Mouse (Mus musculus) left cerebral cortex, postnatal 4 days (tissue): ENCODE measurements at regions not wholly inside any gene's neighbourhood (a gene's known extent, or its start where the extent isn't known, plus 50 kb on each side); places are given as distances from the start of the nearest gene placed in this dataset.

Source experiments
- DNase-seq: peaks from one replicate; pipeline ENCODE4 v3.0.0-alpha.2; 2022
- intact Hi-C: fragments of 180-260 bp; cut with DNase I; formaldehyde crosslinking; loops from one replicate; pipeline ENCODE4 v1.15.1; 2025

GRCm38 (mm10) chr12:31130434-31130833 lies 56.8 kb downstream of the Fam110c start:
- intact Hi-C loops = no loop called here

GRCm38 (mm10) chr12:31134465-31134992 lies 60.9 kb downstream of the Fam110c start:
- intact Hi-C loops = no loop called here
- no peak for DNase-seq

More at GRCm38 (mm10) chr12:31130434-31130833, 56.8 kb downstream of the Fam110c start:
- DNase-seq = no peak

GRCm38 (mm10) chr12:31136364-31136763 lies 62.7 kb downstream of the Fam110c start:
- DNase-seq = no peak
- intact Hi-C loops = no loop called here

GRCm38 (mm10) chr12:31136911-31137310 lies 63.2 kb downstream of the Fam110c start:
- no peak for DNase-seq
- intact Hi-C loops = no loop called here

- intact Hi-C loops = no loop called here
- no peak for DNase-seq
Measured at GRCm38 (mm10) chr12:31137431-31137830, 63.8 kb downstream of the Fam110c start.

- intact Hi-C loops = no loop called here
- DNase-seq = no peak
Measured at GRCm38 (mm10) chr12:31139853-31140252, 66.2 kb downstream of the Fam110c start.

GRCm38 (mm10) chr12:31143266-31143665 lies 69.6 kb downstream of the Fam110c start:
- no peak for DNase-seq
- intact Hi-C loops = no loop called here

- no peak for DNase-seq
- intact Hi-C loops = no loop called here
Measured at GRCm38 (mm10) chr12:31145032-31145781, 71.5 kb downstream of the Fam110c start.

- intact Hi-C loops = no loop called here
- no peak for DNase-seq
Measured at GRCm38 (mm10) chr12:31148417-31149356, 75.0 kb downstream of the Fam110c start.

- intact Hi-C loops = no loop called here
- DNase-seq = no peak
Measured at GRCm38 (mm10) chr12:31153720-31154119, 80.1 kb downstream of the Fam110c start.

GRCm38 (mm10) chr12:31154608-31155011 lies 80.9 kb downstream of the Fam110c start:
- DNase-seq = no peak
- intact Hi-C loops = no loop called here

GRCm38 (mm10) chr12:31156154-31156720 lies 82.6 kb downstream of the Fam110c start:
- no peak for DNase-seq
- intact Hi-C loops = loop anchor here (2.0 kb wide), 1 partner anchor 313 kb away; no protein-coding TSS in a partner anchor

GRCm38 (mm10) chr12:31157453-31157852 lies 83.1 kb upstream of the Gm6993 start:
- DNase-seq = no peak
- intact Hi-C loops = loop anchor here (2.0 kb wide), 1 partner anchor 311 kb away; no protein-coding TSS in a partner anchor

GRCm38 (mm10) chr12:31157890-31158289 lies 82.7 kb upstream of the Gm6993 start:
- intact Hi-C loops = loop anchor here (2.0 kb wide), 1 partner anchor 311 kb away; no protein-coding TSS in a partner anchor
- DNase-seq = no peak

- DNase-seq = no peak
- intact Hi-C loops = no loop called here
Measured at GRCm38 (mm10) chr12:31158885-31159284, 81.7 kb upstream of the Gm6993 start.

- no peak for DNase-seq
- intact Hi-C loops = no loop called here
Measured at GRCm38 (mm10) chr12:31159378-31159777, 81.2 kb upstream of the Gm6993 start.

- no peak for DNase-seq
- intact Hi-C loops = loop anchor here (5.0 kb wide), 1 partner anchor 99 kb away; the partner anchor contains the start of gene Lamb1
Measured at GRCm38 (mm10) chr12:31168221-31168890, 72.2 kb upstream of the Gm6993 start.

- no peak for DNase-seq
- intact Hi-C loops = no loop called here
Measured at GRCm38 (mm10) chr12:31170111-31170510, 70.5 kb upstream of the Gm6993 start.

GRCm38 (mm10) chr12:31170546-31171160 lies 69.9 kb upstream of the Gm6993 start:
- peak; percentile 73 for DNase-seq
- intact Hi-C loops = no loop called here

GRCm38 (mm10) chr12:31171992-31172391 lies 68.6 kb upstream of the Gm6993 start:
- intact Hi-C loops = no loop called here
- DNase-seq = no peak
